Mouse (Mus musculus) heart, adult 2 months (tissue): ENCODE results near the gene Gm10490.

Experiments
- CTCF ChIP-seq: fragments of 200-600 bp; IDR thresholded peaks from 2 replicates; pipeline ENCODE4 v1.8.1; 2022; ENCODE audit warnings: antibody characterized with exemption, mild to moderate bottlenecking, moderate library complexity
- EP300 ChIP-seq: fragments of 200-500 bp; IDR thresholded peaks from 2 replicates; pipeline ENCODE4 v1.6.1; 2011; ENCODE audit warnings: low read depth, low read length, control low read depth; ENCODE audit not compliant: insufficient read depth
- POLR2A ChIP-seq: fragments of 200-500 bp; IDR thresholded peaks from 2 replicates; pipeline ENCODE4 v1.6.1; 2011; ENCODE audit warnings: mild to moderate bottlenecking, low read depth, low read length, control low read depth; ENCODE audit not compliant: insufficient read depth

DNA sequence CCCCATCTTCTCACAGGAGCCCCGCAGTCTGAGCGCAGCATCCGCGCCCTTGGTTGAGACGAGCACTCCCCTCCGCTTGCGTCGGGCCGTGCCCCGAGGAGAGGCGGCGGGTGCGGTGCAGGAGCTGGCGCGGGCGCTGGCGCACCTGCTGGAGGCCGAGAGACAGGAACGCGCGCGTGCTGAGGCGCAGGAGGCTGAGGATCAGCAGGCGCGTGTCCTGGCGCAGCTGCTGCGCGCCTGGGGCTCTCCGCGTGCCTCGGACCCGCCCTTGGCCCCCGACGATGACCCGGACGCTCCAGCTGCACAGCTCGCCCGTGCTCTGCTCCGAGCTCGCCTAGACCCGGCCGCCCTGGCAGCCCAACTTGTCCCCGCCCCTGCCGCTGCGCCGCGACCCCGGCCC lies 12.7 kb downstream of the Gm10490 start:
- TF ChIP-seq CTCF: no peak
- TF ChIP-seq POLR2A: no peak
- no peak for TF ChIP-seq EP300
